Comparison of ENCODE assay signal across 14 mouse cellular contexts in the genomic region with DNA sequence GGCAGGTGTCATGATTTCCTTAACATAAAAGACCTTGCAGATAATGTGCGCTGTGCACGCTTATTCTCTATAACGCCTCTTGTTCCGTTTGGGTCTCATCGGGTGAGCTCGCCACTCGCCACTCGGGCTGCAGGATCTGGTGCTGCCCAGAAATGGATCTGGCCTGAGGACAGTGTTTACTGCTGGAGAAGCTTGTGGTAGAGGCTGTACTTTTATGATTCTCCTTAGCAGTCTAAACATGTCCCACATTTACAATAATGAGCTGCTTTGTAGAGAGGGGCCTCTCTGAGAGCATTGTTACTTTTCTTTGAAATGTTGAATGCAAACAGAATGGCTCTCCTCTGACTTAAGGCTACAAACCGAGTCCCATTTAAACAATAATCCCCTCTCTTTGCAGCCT.
DNase-seq lines count a peak whose midpoint lies in the region; ATAC-seq and TF ChIP-seq lines count a peak whose summit lies in the region.
"Had no signal": no experiment of that assay in that cellular context is flagged by ENCODE, and none has a peak within 500 bp of the region (broad histone marks: within the 10 kb centered on the region; RNA-seq: fewer than 3 reads in every experiment).

No protein-coding gene starts in this region.

- H3K9me3 ChIP-seq in forebrain, embryonic 12.5 days = no peaks in the 10 kb centered on the region
- H3K9me3 ChIP-seq in forebrain, postnatal 0 days (ENCODE audit: low read length) = no peaks in the 10 kb centered on the region
- H3K9me3 ChIP-seq in limb, embryonic 10.5 days (replicated peaks) = no peaks in the 10 kb centered on the region
- H3K9me3 ChIP-seq in midbrain, embryonic 14.5 days (ENCODE audit: control insufficient read depth, low read length) = no peaks in the 10 kb centered on the region
- H3K9me3 ChIP-seq: embryonic facial prominence, embryonic 12.5 days; G1E had no signal

- H3K4me3 ChIP-seq in forebrain, embryonic 12.5 days (replicated peaks) = no peak overlapping the region
- no peak overlapping the region for H3K4me3 ChIP-seq in forebrain, postnatal 0 days (ENCODE audit: low read depth, low read length)
- no peak overlapping the region for H3K4me3 ChIP-seq in limb, embryonic 10.5 days
- H3K4me3 ChIP-seq in midbrain, embryonic 14.5 days (replicated peaks; ENCODE audit: low read depth, low read length) = no peak overlapping the region
- H3K4me3 ChIP-seq in layer of hippocampus, adult 2 months = no peak overlapping the region
- H3K4me3 ChIP-seq: embryonic facial prominence, embryonic 12.5 days had no signal

- H3K27me3 ChIP-seq in forebrain, embryonic 12.5 days = no peaks in the 10 kb centered on the region
- no peaks in the 10 kb centered on the region for H3K27me3 ChIP-seq in forebrain, postnatal 0 days (ENCODE audit: insufficient read depth, low read length)
- H3K27me3 ChIP-seq in limb, embryonic 10.5 days (ENCODE audit: low read depth, poor library complexity, severe bottlenecking) = 0 out of 2 replicates have a peak, but pooled peaks cover 6% of the 10 kb centered on the region
- no peaks in the 10 kb centered on the region for H3K27me3 ChIP-seq in midbrain, embryonic 14.5 days (ENCODE audit: control insufficient read depth, insufficient read depth, low read length)
- H3K27me3 ChIP-seq: embryonic facial prominence, embryonic 12.5 days had no signal

- peak overlapping the region; percentile 42 for H3K27ac ChIP-seq in forebrain, embryonic 12.5 days
- H3K27ac ChIP-seq in forebrain, postnatal 0 days (ENCODE audit: low read depth, low read length) = no peak overlapping the region
- H3K27ac ChIP-seq in limb, embryonic 10.5 days = peak overlapping the region; percentile 12; the same call in 1 of the 2 replicates
- peak overlapping the region; percentile 22 for H3K27ac ChIP-seq in midbrain, embryonic 14.5 days (replicated peaks; ENCODE audit: low read depth, low read length)
- H3K27ac ChIP-seq in layer of hippocampus, adult 2 months = no peak overlapping the region
- H3K27ac ChIP-seq: embryonic facial prominence, embryonic 12.5 days; macrophage had no signal

- ATAC-seq in forebrain, embryonic 12.5 days (ENCODE audit: low FRiP score) = peak; percentile 67
- peak; percentile 36; the same call in 1 of the 2 replicates for ATAC-seq in forebrain, postnatal 0 days
- peak; percentile 60; the same call in 1 of the 2 replicates for ATAC-seq in midbrain, embryonic 14.5 days (ENCODE audit: low FRiP score, low TSS enrichment)

- 10% methylated on average over 9 of the region's 9 CpGs for WGBS in forebrain, embryonic 12.5 days
- 17% methylated on average over 9 of the region's 9 CpGs for WGBS in forebrain, postnatal 0 days
- 77% methylated on average over 9 of the region's 9 CpGs for WGBS in limb, embryonic 10.5 days
- 10% methylated on average over 9 of the region's 9 CpGs for WGBS in midbrain, embryonic 14.5 days

- no peak overlapping the region for H3K9ac ChIP-seq in forebrain, embryonic 12.5 days
- no peak overlapping the region for H3K9ac ChIP-seq in forebrain, postnatal 0 days
- no peak overlapping the region for H3K9ac ChIP-seq in midbrain, embryonic 14.5 days (replicated peaks; ENCODE audit: low read length)
- H3K9ac ChIP-seq: embryonic facial prominence, embryonic 12.5 days had no signal

- DNase-seq in forebrain, postnatal 0 days = no peak
- no peak for DNase-seq in limb, embryonic 10.5 days (ENCODE audit: low spot score)
- peak; percentile 57 for DNase-seq in midbrain, embryonic 14.5 days
- no peak for DNase-seq in layer of hippocampus, adult 2 months (ENCODE audit: low spot score in 2 of 2)
- DNase-seq in layer of hippocampus, postnatal 36 days = no peak
- no peak for DNase-seq in right cerebral cortex, postnatal 25 days
- DNase-seq: cerebellum, adult 9-11 months; gastrocnemius, postnatal 14 days; lung, adult 18-20 months; right cerebral cortex, postnatal 4 days had no signal

- H3K4me2 ChIP-seq in forebrain, embryonic 12.5 days = peak overlapping the region; percentile 33
- H3K4me2 ChIP-seq in forebrain, postnatal 0 days (ENCODE audit: low read depth) = 0 out of 2 replicates have a peak overlapping the region, but pooled peaks have one; percentile 8
- peak overlapping the region; percentile 9 for H3K4me2 ChIP-seq in midbrain, embryonic 14.5 days (ENCODE audit: low read length)
- H3K4me2 ChIP-seq: embryonic facial prominence, embryonic 12.5 days had no signal

- H3K36me3 ChIP-seq in forebrain, embryonic 12.5 days (replicated peaks) = no peaks in the 10 kb centered on the region
- H3K36me3 ChIP-seq in forebrain, postnatal 0 days (ENCODE audit: insufficient read depth) = no peaks in the 10 kb centered on the region
- no peaks in the 10 kb centered on the region for H3K36me3 ChIP-seq in limb, embryonic 10.5 days
- H3K36me3 ChIP-seq in midbrain, embryonic 14.5 days (ENCODE audit: control insufficient read depth, insufficient read depth, low read length) = no peaks in the 10 kb centered on the region
- H3K36me3 ChIP-seq: embryonic facial prominence, embryonic 12.5 days; G1E had no signal

- peaks cover 31% of the 10 kb centered on the region for H3K4me1 ChIP-seq in forebrain, embryonic 12.5 days
- H3K4me1 ChIP-seq in forebrain, postnatal 0 days (ENCODE audit: insufficient read depth) = no peaks in the 10 kb centered on the region; the same call in 1 of the 2 replicates
- peaks cover 25% of the 10 kb centered on the region for H3K4me1 ChIP-seq in limb, embryonic 10.5 days
- peaks cover 25% of the 10 kb centered on the region for H3K4me1 ChIP-seq in midbrain, embryonic 14.5 days (ENCODE audit: control insufficient read depth, insufficient read depth, low read length)

- no peak for TF ChIP-seq CTCF in forebrain, postnatal 0 days (IDR thresholded peaks at IDR 0.05; ENCODE audit: low read depth)
- TF ChIP-seq CTCF in layer of hippocampus, adult 2 months (conservative IDR thresholded peaks at IDR 0.05) = no peak

Comparison
In these comparisons a context has a peak if more than half of its experiments do, and no peak if none do; other contexts are left out.
1. H3K27ac ChIP-seq: peak in forebrain, embryonic 12.5 days (single experiment), limb, embryonic 10.5 days (single experiment) and midbrain, embryonic 14.5 days (single experiment); none in forebrain, postnatal 0 days (single experiment) and layer of hippocampus, adult 2 months (single experiment).
2. Peak in every context shown above with its lines, with median percentiles within 50 percentile points of each other: ATAC-seq and H3K4me2 ChIP-seq.